Mouse (Mus musculus) ovary, adult 18-20 months (tissue): ENCODE data around the gene Scgn.

Experiments
- DNase-seq: peaks from one replicate; pipeline ENCODE4 v3.0.0; 2022; ENCODE audit warnings: low spot score, mixed read lengths

The Scgn gene

GRCm38 (mm10) chr13:23938699-23939098 lies 52.3 kb downstream of the Scgn start:
- DNase-seq, result no peak

GRCm38 (mm10) chr13:23934211-23934520 lies 56.8 kb downstream of the Scgn start, which contains the start of gene Hist1h2aa:
Gene Hist1h2aa (plus strand): TSS chr13:23934462.
- DNase-seq, result no peak

DNA sequence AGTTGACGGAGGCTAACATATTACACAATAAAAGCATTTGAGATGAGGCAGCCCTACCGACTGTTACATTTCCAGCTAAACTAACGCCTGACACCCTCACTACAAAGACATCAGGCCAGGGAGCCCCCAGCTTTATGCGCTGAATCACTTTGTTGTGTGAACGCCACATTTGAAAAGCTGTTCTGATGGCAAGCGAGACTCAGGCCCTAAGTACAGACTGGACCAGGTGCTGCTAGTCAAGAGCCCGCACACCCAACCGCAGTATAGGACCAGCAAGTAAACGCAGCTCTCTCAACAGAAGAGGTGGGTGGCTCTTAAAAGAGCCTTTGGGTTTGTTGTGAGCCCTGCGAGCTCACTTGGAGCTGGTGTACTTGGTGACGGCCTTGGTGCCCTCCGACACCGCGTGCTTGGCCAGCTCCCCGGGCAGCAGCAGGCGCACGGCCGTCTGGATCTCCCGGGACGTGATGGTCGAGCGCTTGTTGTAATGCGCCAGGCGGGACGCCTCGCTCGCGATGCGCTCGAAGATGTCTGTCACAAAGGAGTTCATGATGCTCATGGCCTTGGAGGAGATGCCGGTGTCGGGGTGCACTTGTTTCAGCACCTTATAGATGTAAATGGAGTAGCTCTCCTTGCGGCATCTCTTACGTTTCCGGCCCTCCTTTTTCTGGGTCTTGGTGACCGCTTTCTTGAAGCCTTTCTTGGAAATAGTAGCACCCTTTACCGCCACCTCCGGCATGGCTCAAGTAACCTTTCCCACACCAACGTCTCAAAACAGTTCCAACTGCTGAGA lies 57.4 kb downstream of the Scgn start, which contains the start of gene Hist1h2ba:
Gene Hist1h2ba (minus strand): TSS at position 736 of the 790 bp plus-strand sequence.
- no peak for DNase-seq

DNA sequence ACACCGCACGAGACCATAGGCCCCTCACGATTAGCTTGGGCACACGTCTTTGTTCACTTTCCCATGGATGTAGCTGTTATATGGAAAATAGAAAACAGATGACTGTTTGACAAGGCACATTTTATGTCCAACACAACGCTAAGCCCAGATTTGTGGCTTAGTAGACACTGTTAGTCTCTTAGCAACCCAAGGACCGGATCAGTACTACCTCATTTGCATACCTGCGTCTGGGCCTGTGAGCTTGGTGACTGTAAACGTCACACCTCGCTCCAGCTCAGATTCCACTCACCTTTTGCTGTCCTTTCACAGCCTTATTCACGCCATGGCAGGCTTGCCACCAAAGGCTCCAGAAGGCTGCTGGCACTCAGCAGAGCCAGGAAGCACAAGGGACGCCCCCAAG lies 60.1 kb downstream of the Scgn start:
- DNase-seq, result no peak

DNA sequence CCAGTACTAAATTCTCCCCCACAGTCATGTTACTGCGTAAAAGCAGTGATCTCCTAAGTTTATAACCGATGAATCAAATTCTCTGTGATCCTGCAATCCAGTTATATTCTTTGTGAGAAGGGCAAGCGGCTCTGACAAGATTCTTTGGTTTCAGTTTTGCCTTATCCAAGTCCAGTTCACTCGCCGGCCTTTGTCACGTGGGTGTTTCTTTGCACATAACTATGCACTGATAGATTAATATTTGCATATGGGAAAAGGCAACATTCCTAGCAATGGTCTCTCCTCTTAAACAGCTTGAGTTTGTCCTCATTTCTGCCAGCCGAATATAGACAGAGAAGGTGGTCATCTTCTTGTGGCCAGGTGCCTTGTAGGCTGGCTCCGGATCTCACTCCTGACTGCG lies 60.6 kb downstream of the Scgn start:
- DNase-seq, result no peak

GRCm38 (mm10) chr13:23928637-23929036 lies 62.4 kb downstream of the Scgn start:
- no peak for DNase-seq

DNA sequence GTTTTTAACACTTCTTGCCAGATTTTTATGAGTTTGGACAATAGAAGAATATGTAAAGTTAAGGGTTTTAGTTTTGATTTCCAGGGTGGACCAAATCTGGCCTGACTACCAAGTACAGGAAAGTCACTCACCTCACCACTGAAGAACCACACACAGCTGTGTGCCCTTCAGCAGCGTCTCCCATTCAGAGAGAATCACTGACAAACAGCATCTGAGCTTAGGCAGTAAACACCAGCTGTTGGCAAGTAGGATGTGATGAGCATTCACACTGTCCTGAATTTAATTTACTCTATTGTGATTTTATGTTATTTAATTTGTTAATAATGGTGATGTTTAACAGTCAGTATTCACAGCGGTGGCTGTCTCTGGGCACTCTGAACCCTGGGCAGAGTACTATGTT lies 65.2 kb downstream of the Scgn start:
- DNase-seq, result no peak

DNA sequence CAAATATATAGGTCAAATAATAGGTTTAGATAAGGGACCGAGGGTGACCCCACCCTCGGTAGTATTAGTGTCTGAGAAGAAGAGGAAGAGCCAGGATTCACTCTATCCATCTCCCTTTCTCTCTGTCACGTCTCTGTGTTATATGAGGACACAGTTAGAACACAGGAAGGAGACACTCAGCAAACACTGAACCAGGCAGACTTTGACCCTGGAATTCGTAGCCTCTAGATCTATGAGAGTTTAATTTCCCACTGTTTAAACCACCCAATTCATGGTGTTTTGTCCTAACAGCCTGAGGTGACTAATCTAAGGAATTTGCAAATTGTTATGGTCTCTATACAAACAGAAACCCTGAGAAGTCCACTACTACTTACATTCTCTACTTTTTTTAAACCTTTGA lies 73.3 kb downstream of the Scgn start:
- DNase-seq, result no peak

- no peak for DNase-seq
Measured at GRCm38 (mm10) chr13:23916132-23916531, 74.9 kb downstream of the Scgn start.

- DNase-seq, result no peak
Measured at GRCm38 (mm10) chr13:23914376-23915167, 76.4 kb downstream of the Scgn start, which contains the start of gene Slc17a4. Gene Slc17a4 (minus strand): TSS chr13:23915009.

DNA sequence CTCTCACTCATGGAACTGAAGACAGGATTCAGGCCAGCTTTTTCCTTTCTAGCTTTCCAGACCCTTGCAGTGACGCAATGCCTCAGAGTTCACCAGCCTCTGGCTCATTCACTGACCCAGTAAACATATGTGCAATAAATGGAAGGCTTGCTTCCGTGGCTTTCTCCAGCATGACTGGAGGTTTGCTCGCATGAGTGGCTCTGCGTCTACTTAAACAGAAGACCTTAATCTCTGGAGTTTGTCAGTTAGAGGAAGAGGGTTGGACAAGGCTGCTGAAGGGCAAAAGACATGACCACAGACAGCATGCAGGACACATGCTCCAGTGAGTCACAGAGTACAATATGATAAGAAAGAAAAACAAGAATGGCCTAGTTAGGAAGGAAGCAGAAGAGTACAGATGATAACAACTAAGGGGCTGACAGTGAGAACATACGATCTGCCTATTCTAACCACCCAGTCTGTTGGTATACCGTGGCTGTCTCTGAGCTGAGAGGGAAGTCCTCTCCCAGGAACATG lies 77.2 kb downstream of the Scgn start:
- no peak for DNase-seq

GRCm38 (mm10) chr13:23911335-23911734 lies 79.7 kb downstream of the Scgn start:
- DNase-seq, result no peak

- DNase-seq, result no peak
Measured at GRCm38 (mm10) chr13:23910121-23910520, 80.9 kb downstream of the Scgn start.

- DNase-seq, result no peak
Measured at GRCm38 (mm10) chr13:23906906-23907305, 84.1 kb downstream of the Scgn start.
